Mouse (Mus musculus): Measurements from ENCODE around the gene Acap2. TPM values are rescaled to one million over a fixed set of nuclear protein-coding genes. Genes with fewer than 3 reads are reported as not detected.

Acap2 gene
- polyA plus RNA-seq, 1 experiment from 2014 or later: 11.3 TPM

DNA sequence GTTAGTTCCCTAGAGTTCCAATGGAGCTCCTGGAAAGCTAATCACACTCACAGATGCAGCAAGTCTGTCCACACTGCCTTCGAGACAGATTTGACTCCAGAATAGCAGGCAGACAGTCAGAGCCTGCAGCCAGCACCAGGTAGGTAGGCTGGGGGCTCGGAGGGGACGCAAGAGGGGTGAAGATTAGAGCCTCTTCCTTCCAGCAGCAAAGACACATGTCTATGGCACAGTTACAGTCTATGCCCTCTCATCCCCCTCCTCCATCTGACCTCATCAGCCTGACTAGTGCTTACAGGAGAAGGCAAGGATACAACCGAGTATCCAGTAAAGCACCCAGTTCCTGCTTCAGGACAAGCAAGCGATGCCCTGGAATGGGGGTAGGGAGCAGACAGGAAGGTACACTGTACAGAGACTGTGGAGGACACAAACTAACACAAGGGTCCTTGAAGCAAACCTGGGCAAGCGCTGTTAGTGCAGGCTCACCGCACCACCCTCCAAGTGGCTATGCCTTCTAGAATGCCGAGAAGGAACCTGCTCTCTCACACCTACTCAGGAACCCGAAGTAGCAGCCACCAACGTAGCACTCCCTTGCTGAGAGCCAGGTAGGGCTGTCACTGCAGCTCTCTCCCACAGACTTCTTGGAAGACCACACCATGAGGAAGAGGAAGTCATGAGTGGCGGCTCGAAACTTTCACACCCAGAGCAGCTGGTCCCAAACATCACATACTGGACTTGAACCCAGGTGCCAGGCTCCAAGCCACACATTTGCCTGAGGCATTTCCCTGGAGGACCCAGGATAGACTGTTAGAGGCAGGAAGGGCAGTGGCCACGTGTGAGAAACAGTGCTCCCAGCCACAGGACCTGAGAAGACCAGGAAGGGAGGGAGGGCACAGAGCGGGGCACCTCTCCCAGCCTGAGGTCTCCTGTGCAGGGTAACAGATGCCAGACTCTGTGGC, 131.6 kb downstream of the Acap2 start:
- 0 out of 2 replicates have a peak, but pooled peaks have one; percentile 22 for ATAC-seq (replicated peaks)
- no peaks in the 10 kb centered on the region; the same call in 1 of the 2 replicates for H3K27me3 ChIP-seq (replicated peaks)
- H3K9me3 ChIP-seq: no peaks in the 10 kb centered on the region
- H3K4me2 ChIP-seq: no peak overlapping the region
- peaks cover 9% of the 10 kb centered on the region for H3K4me1 ChIP-seq
- H3K9ac ChIP-seq: no peak overlapping the region
- H3K27ac ChIP-seq: no peak overlapping the region
- H3K4me3 ChIP-seq: no peak overlapping the region
- 84% methylated on average over 14 of the region's 14 CpGs for WGBS
- H3K36me3 ChIP-seq (replicated peaks): no peaks in the 10 kb centered on the region

DNA sequence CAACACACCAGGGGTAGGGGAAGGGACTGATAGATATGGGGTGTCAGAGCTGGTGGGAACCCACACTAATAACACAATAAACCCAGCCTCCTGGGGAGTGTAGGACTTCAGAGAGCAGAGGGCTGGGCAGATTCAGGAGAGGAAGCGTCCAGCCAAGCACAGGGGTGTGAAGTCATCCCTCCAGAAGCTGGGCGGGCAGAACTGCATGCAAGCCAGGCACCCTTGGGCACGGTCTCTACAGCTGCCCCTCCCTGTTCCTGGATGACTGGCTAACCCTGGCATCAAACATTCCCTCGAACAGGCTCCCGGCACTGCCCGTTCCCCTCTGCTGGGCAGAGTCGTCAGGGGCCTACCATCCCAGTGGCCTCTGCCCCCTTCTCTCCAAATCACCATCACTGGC, 132.8 kb downstream of the Acap2 start:
- H3K27ac ChIP-seq: no peak overlapping the region
- H3K9ac ChIP-seq: no peak overlapping the region
- peaks cover 9% of the 10 kb centered on the region for H3K4me1 ChIP-seq
- WGBS: 85% methylated on average over 7 of the region's 7 CpGs
- H3K36me3 ChIP-seq (replicated peaks): no peaks in the 10 kb centered on the region
- no peaks in the 10 kb centered on the region; the same call in 1 of the 2 replicates for H3K27me3 ChIP-seq (replicated peaks)
- H3K4me3 ChIP-seq: no peak overlapping the region
- H3K9me3 ChIP-seq: no peaks in the 10 kb centered on the region
- no peak overlapping the region for H3K4me2 ChIP-seq
- ATAC-seq (replicated peaks): no peak

DNA sequence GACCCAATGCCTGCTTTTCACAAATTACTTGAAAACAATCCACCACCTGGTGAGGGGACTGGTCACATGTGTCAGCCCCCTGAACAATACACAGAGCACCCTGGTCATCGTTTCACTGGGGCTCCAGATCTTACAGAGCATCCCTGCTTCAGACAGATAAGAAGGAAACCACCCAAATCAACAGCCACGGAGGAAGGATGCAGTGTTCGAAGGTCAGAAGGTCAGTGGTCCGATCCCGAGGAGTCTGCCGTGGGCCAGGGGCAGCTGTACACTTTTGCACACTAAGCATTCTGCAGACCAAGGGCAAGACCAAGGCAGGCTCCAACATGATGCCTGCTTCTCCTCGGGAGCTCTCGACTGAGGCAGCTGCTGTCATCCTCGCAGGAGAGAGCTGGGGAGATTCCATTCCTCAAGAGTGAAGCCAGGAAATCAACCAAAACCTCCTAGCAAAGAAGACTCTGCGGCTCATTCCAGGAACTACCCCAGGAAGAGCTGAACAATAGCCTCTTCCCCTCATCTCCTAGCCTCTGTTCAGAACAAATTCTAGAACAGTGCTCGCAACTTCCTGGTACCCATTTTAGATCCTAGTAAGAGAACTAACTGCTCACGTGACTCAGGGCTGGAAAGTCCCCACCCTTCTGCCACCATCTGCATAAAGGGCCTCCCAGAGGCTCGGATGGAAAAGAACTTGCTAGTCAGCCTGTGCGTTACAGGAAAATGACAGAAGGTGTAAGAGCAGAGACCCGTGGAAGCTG, 134.5 kb downstream of the Acap2 start:
- H3K9ac ChIP-seq: no peak overlapping the region
- 65% methylated on average over 15 of the region's 15 CpGs for WGBS
- H3K9me3 ChIP-seq: no peaks in the 10 kb centered on the region
- no peak overlapping the region for H3K27ac ChIP-seq
- H3K36me3 ChIP-seq (replicated peaks): no peaks in the 10 kb centered on the region
- peaks cover 9% of the 10 kb centered on the region for H3K4me1 ChIP-seq
- no peak overlapping the region for H3K4me2 ChIP-seq
- H3K4me3 ChIP-seq: no peak overlapping the region
- ATAC-seq (replicated peaks): no peak
- H3K27me3 ChIP-seq (replicated peaks): no peaks in the 10 kb centered on the region; the same call in 1 of the 2 replicates

DNA sequence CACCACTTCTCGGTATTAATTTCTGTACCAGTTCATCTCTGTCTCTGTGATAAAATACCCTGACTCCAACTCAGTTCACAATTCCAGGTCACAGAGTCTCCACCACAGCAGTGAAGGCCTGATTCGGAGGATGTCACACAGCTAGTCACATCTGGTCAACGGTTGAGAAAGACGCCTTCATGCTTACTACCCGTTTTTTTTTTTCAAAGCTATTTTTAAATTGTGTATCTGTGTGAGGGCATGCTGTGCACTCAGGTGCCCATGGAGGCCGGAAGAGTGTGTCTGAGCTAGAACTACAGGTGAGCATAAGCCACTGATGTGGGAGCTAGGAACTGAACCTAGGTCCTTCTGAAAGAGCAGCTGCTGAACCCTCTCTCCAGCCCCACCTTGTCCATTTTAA, 136.3 kb downstream of the Acap2 start:
- Histone ChIP-seq H3K4me1 (no peaks in the 10 kb centered on the region), H3K9ac (no peak overlapping the region), H3K27me3 (replicated peaks) (no peaks in the 10 kb centered on the region; the same call in 1 of the 2 replicates), H3K9me3 (no peaks in the 10 kb centered on the region), H3K27ac (no peak overlapping the region), H3K4me2 (no peak overlapping the region), H3K36me3 (replicated peaks) (no peaks in the 10 kb centered on the region), H3K4me3 (no peak overlapping the region)
- no peak for ATAC-seq (replicated peaks)
- WGBS: 92% methylated on average over 6 of the region's 6 CpGs

DNA sequence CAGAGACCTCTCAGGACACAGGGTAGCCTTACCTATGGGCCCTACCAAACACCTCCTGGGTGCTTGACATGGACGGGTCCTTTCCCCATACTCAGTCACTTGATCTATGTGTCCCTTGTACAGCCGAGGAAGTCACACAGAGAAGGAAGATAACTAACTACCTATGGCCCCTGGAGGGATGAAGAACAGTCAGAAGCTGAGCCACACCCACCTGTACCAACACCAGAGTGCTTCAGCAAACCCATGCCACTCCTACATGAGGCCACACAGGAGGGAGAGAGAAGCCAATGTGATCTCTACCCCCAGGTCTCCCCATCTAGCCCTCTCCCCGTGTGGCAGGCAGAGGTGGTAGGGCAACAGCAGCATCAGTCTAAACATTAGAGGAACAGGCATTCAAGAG, 138.1 kb downstream of the Acap2 start:
- H3K9ac ChIP-seq: no peak overlapping the region
- no peak overlapping the region for H3K4me3 ChIP-seq
- no peak for ATAC-seq (replicated peaks)
- no peak overlapping the region for H3K4me2 ChIP-seq
- H3K36me3 ChIP-seq (replicated peaks): no peaks in the 10 kb centered on the region
- H3K9me3 ChIP-seq: no peaks in the 10 kb centered on the region
- H3K4me1 ChIP-seq: no peaks in the 10 kb centered on the region
- H3K27me3 ChIP-seq (replicated peaks): no peaks in the 10 kb centered on the region
- 85% methylated on average over 3 of the region's 3 CpGs for WGBS
- no peak overlapping the region for H3K27ac ChIP-seq

DNA sequence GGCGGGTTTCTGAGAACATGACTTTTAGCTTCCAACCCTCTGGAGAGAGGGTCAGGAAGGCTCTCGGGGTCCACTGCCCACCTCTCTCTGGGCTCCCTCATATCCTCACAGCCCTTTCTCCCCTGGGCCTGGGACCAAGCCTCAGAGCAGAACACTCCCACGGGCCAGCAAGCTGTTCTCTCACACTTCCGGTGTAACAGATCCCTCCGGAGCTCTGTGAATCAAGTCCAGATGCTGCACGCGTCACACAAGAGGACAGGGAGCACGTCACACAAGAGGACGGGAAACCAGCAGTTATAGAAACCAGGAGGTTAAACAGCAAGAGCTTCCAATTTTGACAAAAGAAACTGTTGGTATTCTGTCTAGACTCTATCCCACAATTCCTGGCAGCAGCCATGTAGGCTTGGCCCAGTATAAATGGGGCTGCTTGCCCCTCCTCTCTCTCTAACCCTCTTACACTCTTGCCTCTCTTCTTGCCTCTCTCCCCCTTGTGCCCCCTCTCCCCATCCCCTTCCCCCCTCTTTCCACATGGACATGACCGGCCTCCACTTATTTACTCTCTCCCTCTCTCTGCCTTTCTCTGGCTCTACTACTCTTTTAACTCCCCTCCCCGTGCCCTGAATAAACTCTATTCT, 139.7 kb downstream of the Acap2 start:
- no peaks in the 10 kb centered on the region for H3K9me3 ChIP-seq
- ATAC-seq (replicated peaks): no peak
- WGBS: 85% methylated on average over 11 of the region's 11 CpGs
- H3K4me2 ChIP-seq: no peak overlapping the region
- no peaks in the 10 kb centered on the region for H3K36me3 ChIP-seq (replicated peaks)
- no peaks in the 10 kb centered on the region for H3K27me3 ChIP-seq (replicated peaks)
- no peak overlapping the region for H3K4me3 ChIP-seq
- H3K9ac ChIP-seq: no peak overlapping the region
- H3K27ac ChIP-seq: no peak overlapping the region
- H3K4me1 ChIP-seq: no peaks in the 10 kb centered on the region

DNA sequence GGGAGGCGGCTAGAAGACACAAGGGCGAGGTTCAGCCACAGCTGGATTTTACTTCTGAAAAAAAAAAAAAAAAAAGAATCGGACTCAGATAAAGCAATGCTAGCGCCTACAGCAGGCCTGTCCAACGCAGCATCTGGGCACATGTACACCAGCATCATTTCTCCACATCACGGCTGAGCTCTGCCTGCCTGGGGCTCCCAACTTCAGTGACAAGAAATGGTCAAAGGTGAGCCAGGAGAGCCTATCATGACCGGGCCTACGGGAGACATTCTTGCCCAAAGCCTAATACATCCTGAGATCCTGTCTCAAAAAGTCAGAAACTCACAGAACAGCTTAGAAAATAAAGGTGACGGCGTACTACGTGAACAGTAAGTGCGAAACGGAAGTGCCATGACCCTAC, 140.3 kb downstream of the Acap2 start:
- WGBS: 96% methylated on average over 13 of the region's 13 CpGs
- Histone ChIP-seq H3K4me1 (no peaks in the 10 kb centered on the region), H3K4me2 (no peak overlapping the region), H3K4me3 (no peak overlapping the region), H3K9ac (no peak overlapping the region), H3K36me3 (replicated peaks) (no peaks in the 10 kb centered on the region), H3K9me3 (no peaks in the 10 kb centered on the region), H3K27ac (no peak overlapping the region), H3K27me3 (replicated peaks) (no peaks in the 10 kb centered on the region)
- no peak for ATAC-seq (replicated peaks)

DNA sequence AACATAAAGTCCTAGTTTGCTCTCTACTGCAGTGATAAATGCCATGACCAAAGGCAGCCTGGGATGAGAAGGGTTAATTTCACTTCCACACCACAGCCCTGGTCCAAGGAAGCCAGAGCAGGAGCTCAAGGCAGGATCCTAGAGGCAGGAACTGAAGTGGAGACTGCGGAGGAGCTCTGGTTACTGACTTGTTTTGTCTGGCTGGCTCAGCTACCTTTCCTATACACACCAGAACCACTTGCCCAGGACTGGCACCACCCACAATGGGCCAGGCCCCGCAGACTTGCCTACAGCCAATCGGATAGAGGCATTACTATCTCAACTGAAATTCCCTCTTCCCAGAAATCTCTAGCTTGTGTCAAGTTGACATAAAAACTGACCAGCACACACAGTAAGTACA, 140.8 kb downstream of the Acap2 start:
- ATAC-seq (replicated peaks): no peak
- Histone ChIP-seq H3K4me2 (no peak overlapping the region), H3K27ac (no peak overlapping the region), H3K4me3 (no peak overlapping the region), H3K4me1 (no peaks in the 10 kb centered on the region), H3K9me3 (no peaks in the 10 kb centered on the region), H3K9ac (no peak overlapping the region), H3K27me3 (replicated peaks) (no peaks in the 10 kb centered on the region), H3K36me3 (replicated peaks) (no peaks in the 10 kb centered on the region)
- 95% methylated on average over 3 of the region's 3 CpGs for WGBS

DNA sequence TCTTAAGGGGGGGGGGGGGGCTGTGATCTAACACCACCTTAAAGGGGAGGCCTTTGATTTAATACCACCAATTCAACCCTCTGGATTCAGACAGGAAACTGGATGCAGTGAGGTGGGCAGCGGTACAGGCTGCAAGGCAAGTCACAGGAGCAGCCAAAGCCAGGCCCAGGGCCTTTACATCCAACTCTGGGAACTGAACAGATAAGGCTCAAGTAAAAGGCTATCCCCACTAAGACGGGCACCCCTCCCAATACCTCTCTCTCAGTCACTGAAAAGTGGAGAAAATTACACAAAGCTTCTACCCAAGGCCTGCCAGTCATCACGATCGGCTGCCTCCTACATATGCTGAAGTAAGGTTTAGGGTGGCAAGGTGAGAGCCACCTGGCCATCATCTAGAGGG, 141.3 kb downstream of the Acap2 start:
- no peaks in the 10 kb centered on the region for H3K36me3 ChIP-seq (replicated peaks)
- 83% methylated on average over 4 of the region's 4 CpGs for WGBS
- ATAC-seq (replicated peaks): no peak
- no peak overlapping the region for H3K4me2 ChIP-seq
- no peaks in the 10 kb centered on the region for H3K4me1 ChIP-seq
- H3K9ac ChIP-seq: no peak overlapping the region
- no peak overlapping the region for H3K27ac ChIP-seq
- no peaks in the 10 kb centered on the region for H3K9me3 ChIP-seq
- H3K4me3 ChIP-seq: no peak overlapping the region
- no peaks in the 10 kb centered on the region for H3K27me3 ChIP-seq (replicated peaks)

DNA sequence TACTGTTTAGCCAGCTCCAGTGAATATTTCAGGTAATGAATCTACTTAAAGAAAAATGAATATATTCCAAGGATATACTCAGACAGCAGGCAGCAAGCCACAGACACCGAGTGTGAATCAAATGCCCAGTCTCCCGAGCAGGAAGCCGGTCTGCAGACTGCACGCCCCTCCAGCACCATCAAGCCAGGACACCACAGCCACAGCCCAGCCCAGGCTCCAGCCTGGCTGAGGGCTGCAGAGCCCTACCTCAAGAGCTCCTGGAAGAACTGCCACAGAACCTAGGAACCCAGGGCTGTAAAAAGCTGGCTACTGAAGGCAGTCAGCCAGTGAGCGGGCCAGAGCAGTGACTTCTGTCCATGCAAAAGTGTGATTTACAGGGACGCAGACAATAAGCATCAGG, 148.2 kb downstream of the Acap2 start:
- H3K27me3 ChIP-seq (replicated peaks): no peaks in the 10 kb centered on the region
- no peaks in the 10 kb centered on the region for H3K4me1 ChIP-seq
- 90% methylated on average over 6 of the region's 6 CpGs for WGBS
- no peak overlapping the region for H3K4me3 ChIP-seq
- H3K9ac ChIP-seq: no peak overlapping the region
- no peak overlapping the region for H3K27ac ChIP-seq
- no peaks in the 10 kb centered on the region for H3K36me3 ChIP-seq (replicated peaks)
- no peaks in the 10 kb centered on the region for H3K9me3 ChIP-seq
- no peak for ATAC-seq (replicated peaks)
- no peak overlapping the region for H3K4me2 ChIP-seq

DNA sequence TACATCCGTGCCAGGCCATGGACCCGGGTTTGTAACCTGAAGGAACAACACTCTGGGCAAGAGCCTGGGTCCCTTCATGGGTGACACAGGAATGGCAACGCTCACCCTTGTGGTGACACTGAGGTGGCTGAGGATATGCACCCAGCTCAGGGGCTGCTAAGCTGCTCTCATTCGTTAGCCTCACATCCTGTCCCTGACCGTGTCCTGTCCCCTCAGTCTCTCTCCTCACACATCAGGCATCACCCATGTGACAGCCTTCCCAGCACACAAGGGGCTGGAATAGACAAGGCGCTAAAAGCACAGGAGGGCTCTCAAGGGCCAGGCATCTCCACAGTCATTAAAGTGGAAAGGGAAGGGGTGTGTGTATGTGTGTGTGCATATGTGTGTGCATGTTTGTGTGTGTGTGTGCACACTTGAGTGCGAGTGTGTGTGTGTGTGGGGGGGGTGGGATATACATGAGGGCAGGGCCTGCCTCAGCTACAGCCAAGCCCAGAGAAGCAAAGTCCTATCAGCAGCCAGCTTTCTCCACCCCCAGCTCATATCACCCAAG, 148.8 kb downstream of the Acap2 start:
- no peaks in the 10 kb centered on the region for H3K9me3 ChIP-seq
- H3K27me3 ChIP-seq (replicated peaks): no peaks in the 10 kb centered on the region
- 75% methylated on average over 7 of the region's 7 CpGs for WGBS
- H3K4me3 ChIP-seq: no peak overlapping the region
- no peak for ATAC-seq (replicated peaks)
- no peak overlapping the region for H3K4me2 ChIP-seq
- no peak overlapping the region for H3K27ac ChIP-seq
- no peaks in the 10 kb centered on the region for H3K36me3 ChIP-seq (replicated peaks)
- H3K9ac ChIP-seq: no peak overlapping the region
- H3K4me1 ChIP-seq: no peaks in the 10 kb centered on the region

DNA sequence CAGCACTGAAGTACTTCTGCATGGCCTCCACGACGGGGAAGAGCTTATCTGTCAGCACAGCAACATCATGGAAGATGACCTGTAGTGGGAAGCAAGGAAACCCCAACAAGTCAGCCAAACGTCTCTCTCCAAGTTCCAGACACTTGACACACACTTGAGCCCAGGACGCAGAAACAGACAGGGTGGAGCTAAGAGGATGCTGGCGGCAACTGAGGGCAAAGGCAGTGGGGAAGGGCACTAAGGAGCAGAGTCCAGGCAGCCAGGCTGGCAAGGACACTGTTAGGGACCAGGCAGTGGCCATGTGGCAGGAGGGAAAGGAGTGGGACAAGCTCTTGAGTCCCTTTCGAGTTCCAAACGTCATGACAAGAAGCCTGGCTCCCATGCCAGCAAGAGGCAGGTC, 150.3 kb downstream of the Acap2 start:
- ATAC-seq (replicated peaks): no peak
- Histone ChIP-seq H3K4me1 (no peaks in the 10 kb centered on the region; the same call in 1 of the 2 replicates), H3K9me3 (no peaks in the 10 kb centered on the region), H3K27me3 (replicated peaks) (no peaks in the 10 kb centered on the region), H3K4me2 (no peak overlapping the region), H3K9ac (no peak overlapping the region), H3K4me3 (no peak overlapping the region), H3K27ac (no peak overlapping the region), H3K36me3 (replicated peaks) (no peaks in the 10 kb centered on the region)
- WGBS: 89% methylated on average over 7 of the region's 7 CpGs

Measured in midbrain, embryonic 15.5 days (tissue).